Mouse (Mus musculus) thymus, postnatal 36 days (tissue): Measurements from ENCODE around the gene Lin37.

ENCODE experiments used
- DNase-seq, 2 experiments: peaks; one replicate each; pipeline ENCODE4 v3.0.0; 2022; ENCODE audit warnings: mixed read lengths in 2 of 2

The Lin37 gene

GRCm38 (mm10) chr7:30586455-30587020 is 26.9 kb upstream of the Lin37 start:
- DNase-seq: peak in 1 of 2 experiments; percentile 43

- DNase-seq: no peak
Measured at GRCm38 (mm10) chr7:30585170-30585569, 25.5 kb upstream of the Lin37 start.

GRCm38 (mm10) chr7:30584339-30584738 is 24.7 kb upstream of the Lin37 start:
- DNase-seq: no peak

- no peak for DNase-seq
Measured at GRCm38 (mm10) chr7:30581547-30581946, 21.9 kb upstream of the Lin37 start.

- DNase-seq: no peak
Measured at GRCm38 (mm10) chr7:30579950-30580349, 20.3 kb upstream of the Lin37 start.

- DNase-seq: no peak
Measured at GRCm38 (mm10) chr7:30572969-30573368, 13.3 kb upstream of the Lin37 start.

GRCm38 (mm10) chr7:30572389-30572788 is 12.8 kb upstream of the Lin37 start:
- no peak for DNase-seq

GRCm38 (mm10) chr7:30567555-30567954 is 7.9 kb upstream of the Lin37 start:
- no peak for DNase-seq

GRCm38 (mm10) chr7:30566033-30566432 is 6.4 kb upstream of the Lin37 start:
- no peak for DNase-seq

- no peak for DNase-seq
Measured at GRCm38 (mm10) chr7:30564970-30565571, 5.4 kb upstream of the Lin37 start, which contains the start of gene Igflr1. TSS of gene Igflr1 (plus strand) at chr7:30565427.

GRCm38 (mm10) chr7:30563906-30564280 is 4.3 kb upstream of the Lin37 start:
- DNase-seq: peak; percentile 57 to 70

GRCm38 (mm10) chr7:30563117-30563905 is 3.7 kb upstream of the Lin37 start, which contains the start of the genes U2af1l4, Gm49396 and Psenen:
TSS of gene U2af1l4 (plus strand) at chr7:30563301.
TSS of gene Gm49396 (plus strand) at chr7:30563344.
TSS of gene Psenen (minus strand) at chr7:30563627.
- peak; percentile 93 to 95 for DNase-seq

- no peak for DNase-seq
Measured at GRCm38 (mm10) chr7:30562526-30563116, 3.0 kb upstream of the Lin37 start.

- no peak for DNase-seq
Measured at GRCm38 (mm10) chr7:30560296-30560695, 658 bp upstream of the Lin37 start.

GRCm38 (mm10) chr7:30558656-30559442 is 789 bp downstream of the Lin37 start:
- DNase-seq: no peak

GRCm38 (mm10) chr7:30557901-30558514 is 1.6 kb downstream of the Lin37 start:
- DNase-seq: no peak

- no peak for DNase-seq
Measured at GRCm38 (mm10) chr7:30556894-30557536, 2.6 kb downstream of the Lin37 start.

GRCm38 (mm10) chr7:30553810-30554584 is 5.6 kb downstream of the Lin37 start:
- peak in 1 of 2 experiments; percentile 21 for DNase-seq

- DNase-seq: peak; percentile 34 to 53
Measured at GRCm38 (mm10) chr7:30553021-30553589, 6.5 kb downstream of the Lin37 start.
